ENCODE assay signal across 8 mouse cellular contexts in genomic region chr1:192726996-192727624, GRCm38 (mm10). TPM values are rescaled to one million over a fixed set of nuclear protein-coding genes. Genes with fewer than 3 reads are reported as not detected.
A peak's percentile ranks its signal among the peaks of the same experiment; 100 is the strongest.
DNase-seq lines count a peak whose midpoint lies in the region; ATAC-seq lines count a peak whose summit lies in the region.

No protein-coding gene starts in this region.

- peak; percentile 80 for ATAC-seq in hindbrain, embryonic 15.5 days (ENCODE audit: low FRiP score, low read depth)

- DNase-seq in layer of hippocampus, adult 11-12 months (ENCODE audit: low spot score), result peak; percentile 44
- DNase-seq in layer of hippocampus, adult 9-11 months, result no peak
- DNase-seq in cerebellum, adult 8-10 months, result peak; percentile 61
- DNase-seq in forelimb bud, embryonic 11.5 days (ENCODE audit: low read depth, low spot score), result peak; percentile 58
- DNase-seq in left cerebral cortex, postnatal 36 days (ENCODE audit: low spot score in 2 of 2), result peak; percentile 48 to 57
- peak; percentile 73 for DNase-seq in midbrain, embryonic 10.5 days (ENCODE audit: low spot score)
- peak; percentile 36 to 62 for DNase-seq in spleen, adult 18-20 months

- H3K27ac ChIP-seq in hindbrain, embryonic 15.5 days (replicated peaks), result no peak overlapping the region
- no peak overlapping the region for H3K27ac ChIP-seq in midbrain, embryonic 10.5 days (replicated peaks)

- no peaks in the 10 kb centered on the region for H3K4me1 ChIP-seq in hindbrain, embryonic 15.5 days (replicated peaks)
- no peaks in the 10 kb centered on the region; the same call in 1 of the 2 replicates for H3K4me1 ChIP-seq in midbrain, embryonic 10.5 days

- H3K36me3 ChIP-seq in hindbrain, embryonic 15.5 days, result no peaks in the 10 kb centered on the region
- no peaks in the 10 kb centered on the region for H3K36me3 ChIP-seq in midbrain, embryonic 10.5 days

- no peak overlapping the region for H3K4me3 ChIP-seq in hindbrain, embryonic 15.5 days
- no peak overlapping the region for H3K4me3 ChIP-seq in midbrain, embryonic 10.5 days

- no peaks in the 10 kb centered on the region for H3K27me3 ChIP-seq in hindbrain, embryonic 15.5 days
- H3K27me3 ChIP-seq in midbrain, embryonic 10.5 days (ENCODE audit: low read depth, poor library complexity, severe bottlenecking), result no peaks in the 10 kb centered on the region

- 56% methylated on average over 11 of the region's 11 CpGs for WGBS in hindbrain, embryonic 15.5 days
- 51% methylated on average over 11 of the region's 11 CpGs for WGBS in midbrain, embryonic 10.5 days

- intact Hi-C loops in left cerebral cortex, postnatal 36 days (cut with DNase I), result loop anchor here (5.0 kb wide), 1 partner anchor 185 kb away; no protein-coding TSS in a partner anchor

- H3K9me3 ChIP-seq in hindbrain, embryonic 15.5 days, result no peaks in the 10 kb centered on the region
- no peaks in the 10 kb centered on the region for H3K9me3 ChIP-seq in midbrain, embryonic 10.5 days (replicated peaks)

- H3K9ac ChIP-seq in hindbrain, embryonic 15.5 days, result no peak overlapping the region

- H3K4me2 ChIP-seq in hindbrain, embryonic 15.5 days, result no peak overlapping the region

RNA-seq across cellular contexts. Expression of gene Hhat, which starts 43.9 kb away (rescaled TPM):
- polyA plus RNA-seq in hindbrain, embryonic 15.5 days (2015; fragmentation: Nextera tagmentation; extraction: Ambion mirVana), result 3.5 and 3.6 TPM in 2 replicates
- 1 to 10 TPM; 1.2 to 2.3 TPM for total RNA-seq in left cerebral cortex, postnatal 36 days (2021)
- 8.0 and 8.2 TPM in 2 replicates for polyA plus RNA-seq in midbrain, embryonic 10.5 days (2016; fragmentation: Nextera tagmentation; extraction: Ambion mirVana)
